Mouse (Mus musculus): ENCODE measurements at regions not wholly inside any gene's neighbourhood (a gene's known extent, or its start where the extent isn't known, plus 50 kb on each side); places are given as distances from the start of the nearest gene placed in this dataset.

DNA sequence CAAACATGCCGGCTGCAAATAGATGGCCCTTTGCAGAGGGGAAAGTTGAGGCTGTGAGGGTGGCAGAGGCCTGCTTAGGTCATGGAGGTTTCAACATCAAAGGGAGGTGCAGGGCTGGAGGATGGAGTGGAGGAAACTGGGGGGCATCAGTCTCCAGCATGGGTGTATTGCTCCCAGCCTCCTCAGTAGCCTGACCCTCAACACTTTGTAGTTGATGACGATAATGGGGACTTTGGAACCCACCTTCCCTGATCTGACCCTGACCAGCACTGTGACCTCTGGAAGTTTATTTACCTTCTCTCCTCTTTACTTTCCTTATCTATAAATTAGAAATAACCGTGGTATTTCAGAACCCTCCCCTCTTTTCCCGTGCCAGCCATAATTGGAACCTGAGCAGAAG, 56.2 kb downstream of the Gm26897 start:
- H3K27ac ChIP-seq (ENCODE audit: low read depth), result no peak overlapping the region
- H3K27me3 ChIP-seq (ENCODE audit: insufficient read depth, low read length), result no peaks in the 10 kb centered on the region
- no peaks in the 10 kb centered on the region for H3K36me3 ChIP-seq (replicated peaks; ENCODE audit: insufficient read depth, low read length)
- H3K4me3 ChIP-seq (ENCODE audit: low read depth, low read length), result no peak overlapping the region
- no peak for ATAC-seq
- TF ChIP-seq CTCF (IDR thresholded peaks at IDR 0.05; ENCODE audit: low read depth), result no peak
- no peak for TF ChIP-seq EP300 (IDR thresholded peaks at IDR 0.05; ENCODE audit: low read depth)
- 50% methylated on average over 4 of the region's 4 CpGs for WGBS (ENCODE audit: insufficient replicate concordance)
- no peaks in the 10 kb centered on the region for H3K9me3 ChIP-seq (ENCODE audit: low read length)
- H3K9ac ChIP-seq (replicated peaks), result no peak overlapping the region
- H3K4me1 ChIP-seq (ENCODE audit: insufficient read depth), result peaks cover 2% of the 10 kb centered on the region; the same call in 1 of the 2 replicates
- no peak for DNase-seq
- H3K4me2 ChIP-seq (ENCODE audit: low read depth, low read length), result no peak overlapping the region

DNA sequence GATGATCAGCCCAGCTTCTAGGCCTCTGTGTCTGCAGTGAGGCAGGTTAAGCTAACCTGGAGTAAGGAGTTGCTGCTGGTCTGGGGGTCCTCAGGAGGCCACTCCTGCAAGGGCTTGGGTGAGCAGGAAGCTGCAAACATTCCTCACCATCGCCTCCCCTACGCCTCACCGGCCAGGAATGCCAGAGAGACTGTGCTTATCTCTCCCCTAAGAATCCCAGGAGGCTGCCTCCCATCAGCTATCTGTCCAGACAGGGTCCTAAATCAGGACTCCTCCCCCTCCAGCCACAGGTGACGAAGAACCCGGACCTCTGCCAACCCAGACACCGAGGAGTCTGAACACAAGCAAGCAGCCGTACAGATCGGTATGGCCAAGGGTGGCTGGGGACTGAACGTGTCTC, 56.8 kb downstream of the Gm26897 start:
- Histone ChIP-seq H3K9me3 (ENCODE audit: low read length) (no peaks in the 10 kb centered on the region), H3K4me1 (ENCODE audit: insufficient read depth) (peaks cover 2% of the 10 kb centered on the region; the same call in 1 of the 2 replicates), H3K27ac (ENCODE audit: low read depth) (no peak overlapping the region), H3K27me3 (ENCODE audit: insufficient read depth, low read length) (no peaks in the 10 kb centered on the region), H3K4me2 (ENCODE audit: low read depth, low read length) (no peak overlapping the region), H3K36me3 (replicated peaks; ENCODE audit: insufficient read depth, low read length) (no peaks in the 10 kb centered on the region), H3K9ac (replicated peaks) (no peak overlapping the region), H3K4me3 (ENCODE audit: low read depth, low read length) (no peak overlapping the region)
- no peak for ATAC-seq
- no peak for DNase-seq
- TF ChIP-seq EP300 (IDR thresholded peaks at IDR 0.05; ENCODE audit: low read depth) (no peak), CTCF (IDR thresholded peaks at IDR 0.05; ENCODE audit: low read depth) (no peak)
- 51% methylated on average over 9 of the region's 9 CpGs for WGBS (ENCODE audit: insufficient replicate concordance)

DNA sequence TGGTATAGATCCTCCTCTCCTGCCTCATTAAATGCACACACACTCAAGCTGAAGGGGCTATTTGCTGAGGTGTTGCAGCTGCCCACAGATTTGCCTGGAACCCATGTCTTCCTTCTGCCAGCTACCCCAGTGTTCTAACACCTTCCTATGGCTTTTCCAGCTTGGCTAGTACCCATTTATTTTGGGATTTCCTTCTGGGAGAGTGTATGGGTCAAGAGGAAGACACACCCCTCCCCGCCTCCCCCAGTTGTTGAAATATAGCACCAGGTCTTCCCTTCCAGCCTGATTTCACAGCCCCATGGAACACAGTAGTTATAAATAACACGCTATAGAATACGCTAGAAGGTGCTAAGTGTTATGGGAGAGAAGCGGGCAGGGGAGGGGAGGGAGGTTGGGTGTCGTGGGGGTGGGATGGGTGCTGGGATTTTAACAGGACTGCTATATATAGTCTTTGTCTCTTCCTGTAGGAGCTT, 57.4 kb downstream of the Gm26897 start:
- Histone ChIP-seq H3K4me3 (ENCODE audit: low read depth, low read length) (no peak overlapping the region), H3K9me3 (ENCODE audit: low read length) (no peaks in the 10 kb centered on the region), H3K27me3 (ENCODE audit: insufficient read depth, low read length) (no peaks in the 10 kb centered on the region), H3K9ac (replicated peaks) (no peak overlapping the region), H3K4me2 (ENCODE audit: low read depth, low read length) (no peak overlapping the region), H3K36me3 (replicated peaks; ENCODE audit: insufficient read depth, low read length) (no peaks in the 10 kb centered on the region), H3K4me1 (ENCODE audit: insufficient read depth) (peaks cover 2% of the 10 kb centered on the region; the same call in 1 of the 2 replicates), H3K27ac (ENCODE audit: low read depth) (no peak overlapping the region)
- DNase-seq (no peak), ATAC-seq (no peak)
- TF ChIP-seq EP300 (IDR thresholded peaks at IDR 0.05; ENCODE audit: low read depth) (no peak), CTCF (IDR thresholded peaks at IDR 0.05; ENCODE audit: low read depth) (no peak)
- 65% methylated on average over 5 of the region's 5 CpGs for WGBS (ENCODE audit: insufficient replicate concordance)

DNA sequence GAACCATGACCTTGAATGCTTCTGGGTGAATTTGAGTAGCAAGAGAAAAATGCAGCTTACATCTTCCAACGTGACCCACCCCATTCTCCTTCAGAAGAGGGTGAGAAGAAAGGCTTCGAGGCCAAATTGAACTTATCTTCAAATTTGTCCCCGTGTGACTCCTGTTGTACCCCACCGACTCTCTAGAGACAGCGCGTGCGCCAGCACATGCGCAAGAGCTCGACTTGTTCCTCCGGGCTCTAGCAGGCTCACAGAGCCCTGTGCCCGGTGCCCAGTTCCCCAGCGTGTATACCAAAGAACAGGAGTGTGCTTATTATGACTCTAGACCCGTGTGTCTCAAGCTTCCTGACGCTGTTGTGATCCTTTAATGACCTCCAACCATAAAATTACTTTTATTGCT, 59.0 kb downstream of the Gm26897 start:
- H3K4me2 ChIP-seq (ENCODE audit: low read depth, low read length), result no peak overlapping the region
- no peak for DNase-seq
- no peaks in the 10 kb centered on the region for H3K27me3 ChIP-seq (ENCODE audit: insufficient read depth, low read length)
- WGBS (ENCODE audit: insufficient replicate concordance), result 79% methylated on average over 14 of the region's 14 CpGs
- H3K9ac ChIP-seq (replicated peaks), result no peak overlapping the region
- H3K9me3 ChIP-seq (ENCODE audit: low read length), result no peaks in the 10 kb centered on the region
- H3K4me3 ChIP-seq (ENCODE audit: low read depth, low read length), result no peak overlapping the region
- ATAC-seq, result no peak
- no peaks in the 10 kb centered on the region for H3K36me3 ChIP-seq (replicated peaks; ENCODE audit: insufficient read depth, low read length)
- no peak for TF ChIP-seq CTCF (IDR thresholded peaks at IDR 0.05; ENCODE audit: low read depth)
- H3K27ac ChIP-seq (ENCODE audit: low read depth), result no peak overlapping the region
- peaks cover 2% of the 10 kb centered on the region; the same call in 1 of the 2 replicates for H3K4me1 ChIP-seq (ENCODE audit: insufficient read depth)

DNA sequence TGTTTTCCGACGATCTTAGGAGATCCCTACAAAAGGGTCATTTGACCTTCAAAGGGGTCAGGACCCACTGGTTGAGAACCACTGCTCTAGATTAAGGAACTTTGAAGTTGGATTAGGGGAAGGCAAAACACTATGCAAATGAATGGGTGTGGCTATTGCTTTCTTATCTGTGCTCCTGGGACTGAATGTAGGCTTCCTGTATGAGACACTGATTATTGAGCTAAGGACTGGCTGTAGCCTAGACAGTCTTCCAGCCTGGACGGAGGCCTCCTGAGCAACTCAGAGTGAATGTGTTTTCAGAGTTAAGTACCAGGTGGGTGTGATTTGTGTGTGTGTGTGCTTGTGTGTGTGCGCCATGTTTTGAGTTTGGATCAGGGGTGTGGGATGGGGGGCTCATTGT, 59.5 kb downstream of the Gm26897 start:
- Histone ChIP-seq H3K27me3 (ENCODE audit: insufficient read depth, low read length) (no peaks in the 10 kb centered on the region), H3K4me2 (ENCODE audit: low read depth, low read length) (no peak overlapping the region), H3K9ac (replicated peaks) (no peak overlapping the region), H3K9me3 (ENCODE audit: low read length) (no peaks in the 10 kb centered on the region), H3K36me3 (replicated peaks; ENCODE audit: insufficient read depth, low read length) (no peaks in the 10 kb centered on the region), H3K27ac (ENCODE audit: low read depth) (no peak overlapping the region), H3K4me3 (ENCODE audit: low read depth, low read length) (no peak overlapping the region), H3K4me1 (ENCODE audit: insufficient read depth) (peaks cover 2% of the 10 kb centered on the region; the same call in 1 of the 2 replicates)
- no peak for ATAC-seq
- TF ChIP-seq CTCF (IDR thresholded peaks at IDR 0.05; ENCODE audit: low read depth) (no peak), EP300 (IDR thresholded peaks at IDR 0.05; ENCODE audit: low read depth) (no peak)
- WGBS (ENCODE audit: insufficient replicate concordance), result 65% methylated on average over 4 of the region's 4 CpGs
- DNase-seq, result no peak

DNA sequence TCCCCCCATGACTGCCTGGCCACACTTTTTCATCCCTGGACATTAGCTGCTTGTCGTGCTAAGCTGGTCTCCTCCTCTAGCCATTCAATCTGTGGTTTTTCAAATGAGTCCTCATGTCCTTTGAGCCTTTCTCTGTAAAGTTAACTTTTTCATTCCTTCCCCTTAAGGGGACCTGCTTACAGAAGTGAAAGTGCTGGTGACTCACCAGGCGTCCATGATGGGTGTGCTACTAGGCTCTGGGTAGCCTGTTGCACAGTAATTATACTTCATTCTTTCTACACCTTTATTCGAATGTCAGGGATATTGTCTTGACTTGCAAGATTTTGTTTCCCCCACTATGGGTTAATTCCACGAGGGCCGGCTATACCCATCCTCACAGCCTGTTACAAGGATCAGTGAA, 63.2 kb downstream of the Gm26897 start:
- Histone ChIP-seq H3K36me3 (replicated peaks; ENCODE audit: insufficient read depth, low read length) (no peaks in the 10 kb centered on the region), H3K4me1 (ENCODE audit: insufficient read depth) (no peaks in the 10 kb centered on the region; the same call in 1 of the 2 replicates), H3K9me3 (ENCODE audit: low read length) (no peaks in the 10 kb centered on the region), H3K4me2 (ENCODE audit: low read depth, low read length) (no peak overlapping the region), H3K4me3 (ENCODE audit: low read depth, low read length) (no peak overlapping the region), H3K27me3 (ENCODE audit: insufficient read depth, low read length) (no peaks in the 10 kb centered on the region), H3K9ac (replicated peaks) (no peak overlapping the region), H3K27ac (ENCODE audit: low read depth) (no peak overlapping the region)
- ATAC-seq (no peak), DNase-seq (no peak)
- WGBS (ENCODE audit: insufficient replicate concordance), result 58% methylated on average over 5 of the region's 5 CpGs
- no peak for TF ChIP-seq CTCF (IDR thresholded peaks at IDR 0.05; ENCODE audit: low read depth)
- no peak for TF ChIP-seq EP300 (IDR thresholded peaks at IDR 0.05; ENCODE audit: low read depth)

Data from liver, postnatal 0 days (tissue).